Mouse (Mus musculus) E14TG2a.4 (cell line): ENCODE data around the gene Gsta1.

Source experiments
- CTCF ChIP-seq: conservative IDR thresholded peaks from 2 replicates; pipeline ENCODE4 v1.5.1; 2014; ENCODE audit warnings: low read length
- NANOG ChIP-seq: IDR thresholded peaks from 2 replicates; pipeline ENCODE4 v1.6.1; 2014; ENCODE audit warnings: borderline replicate concordance, low read length, mixed read lengths
- POU5F1 ChIP-seq: IDR thresholded peaks from 2 replicates; pipeline ENCODE4 v1.6.1; 2014; ENCODE audit warnings: low read length, borderline replicate concordance

DNA sequence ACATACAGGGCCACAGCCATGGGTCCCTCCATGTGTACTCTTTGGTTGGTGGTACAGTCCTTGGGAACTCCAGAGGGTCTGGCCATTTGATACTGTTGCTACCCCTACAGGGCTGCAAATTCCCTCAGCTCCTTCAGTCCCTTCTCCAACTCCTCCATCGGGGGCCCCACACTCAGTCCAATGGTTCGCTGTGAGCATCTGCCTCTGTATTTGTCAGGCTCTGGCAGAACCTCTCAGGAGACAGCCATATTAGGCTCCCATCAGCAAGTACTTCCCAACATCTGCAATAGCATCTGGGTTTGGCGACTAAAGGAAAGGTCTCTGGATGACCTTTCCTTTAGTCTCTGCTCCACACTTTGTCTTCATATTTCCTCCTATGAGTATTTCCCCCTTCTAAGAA, 18.9 kb upstream of the Gsta1 start:
- TF ChIP-seq CTCF: no peak
- TF ChIP-seq NANOG: no peak
- no peak for TF ChIP-seq POU5F1
